Mouse (Mus musculus) adrenal gland, adult 18-20 months (tissue): ENCODE data around the gene Gdnf. TPM values are rescaled to one million over a fixed set of nuclear protein-coding genes. Genes with fewer than 3 reads are reported as not detected.

Experiments used
- DNase-seq, 2 experiments: peaks; one replicate each; pipeline ENCODE4 v3.0.0; 2021 to 2022; ENCODE audit warnings: low spot score in 2 of 2
- long read RNA-seq, 2 experiments: library from polyadenylated mRNA; stranded (forward); transcript quantifications; one replicate each; pipeline ENCODE4 v2.0.0; 2021
- total RNA-seq, 2 experiments: library from RNA; stranded (reverse); gene quantifications; 1 replicate in 1 of 2; 2 replicates in 1 of 2; pipeline ENCODE4 v1.2.3; 2021

Gene Gdnf
- under 1 TPM; 0.22 to 0.43 TPM for total RNA-seq
- long read RNA-seq, experiment 1, partial matches to known transcripts: 0 of 1 reads
- long read RNA-seq, experiment 1, other reads (novel, unspliced or antisense): 1 of 1 reads
- long read RNA-seq, experiment 2: 0 reads

- DNase-seq: no peak
These were observed at the start of gene Gdnf for GRCm38 (mm10) chr15:7810556-7811252. TSS of gene Gdnf (plus strand) at chr15:7810846.

DNA sequence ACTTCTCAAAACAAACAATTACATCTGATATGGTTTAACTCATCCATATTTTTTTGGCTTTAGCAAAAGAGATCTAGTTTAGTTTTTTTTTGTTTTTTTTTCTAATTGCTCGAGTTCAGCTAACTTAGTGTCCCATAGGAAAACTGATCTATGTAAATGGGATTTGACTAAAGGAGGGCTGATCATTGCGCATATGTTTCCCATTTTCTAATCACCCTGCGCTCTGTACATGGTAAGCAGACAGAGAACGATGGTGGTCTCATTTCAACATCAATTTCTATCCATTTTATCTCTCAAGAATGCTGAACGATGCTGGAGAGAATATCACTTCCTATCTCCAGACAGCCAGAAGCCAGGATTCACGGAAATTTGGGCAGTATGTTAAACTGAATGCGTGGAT is 43.5 kb upstream of the Gdnf start:
- no peak for DNase-seq

- DNase-seq: no peak
These were observed 37.7 kb upstream of the Gdnf start for GRCm38 (mm10) chr15:7772983-7773382.

DNA sequence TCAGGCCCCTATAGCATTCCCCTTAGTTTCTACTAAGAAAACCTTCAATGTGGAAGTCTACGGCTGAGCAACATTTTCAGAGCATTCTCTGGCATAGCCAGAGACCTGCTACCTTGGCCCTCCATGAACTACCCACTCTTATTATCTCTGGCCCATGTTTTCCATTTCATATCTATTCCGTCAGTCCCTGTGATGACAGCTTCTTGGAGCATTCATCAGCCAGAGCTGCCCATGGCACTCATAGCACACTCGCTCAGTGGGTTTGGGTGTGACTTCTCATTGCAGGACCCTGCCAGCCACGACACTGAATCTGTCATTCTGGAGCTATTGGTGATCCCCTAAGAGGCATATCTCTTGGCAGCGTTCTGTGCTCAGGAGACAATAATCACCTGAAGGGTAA is 29.1 kb upstream of the Gdnf start:
- no peak for DNase-seq

DNA sequence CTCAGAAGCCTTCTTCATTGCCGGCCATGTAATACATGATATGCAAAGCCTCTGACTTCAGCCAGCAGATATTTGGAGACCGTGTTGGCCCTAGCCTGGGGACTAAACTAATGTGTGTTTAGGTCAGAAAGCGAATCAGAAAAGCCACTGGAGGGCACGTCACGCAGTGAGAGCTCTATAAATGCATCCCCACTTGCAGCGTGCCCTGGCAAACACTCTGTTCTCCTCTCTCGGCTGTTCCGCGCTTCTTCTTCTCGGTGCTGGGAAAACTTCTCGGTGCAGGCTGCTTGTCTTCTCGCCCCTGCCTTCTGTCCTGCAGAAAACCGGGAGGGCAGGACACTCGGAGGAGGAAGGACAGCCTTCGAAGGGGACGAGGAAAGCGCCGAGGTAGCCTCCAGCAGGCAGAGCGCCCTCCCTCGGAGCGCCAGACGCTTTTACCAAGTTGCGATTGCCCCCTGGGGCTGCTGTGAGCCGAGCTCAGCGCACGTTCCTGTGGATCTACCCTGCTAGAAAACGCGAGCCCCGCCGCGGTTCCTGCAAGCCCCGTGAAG is 730 bp upstream of the Gdnf start:
- no peak for DNase-seq

DNA sequence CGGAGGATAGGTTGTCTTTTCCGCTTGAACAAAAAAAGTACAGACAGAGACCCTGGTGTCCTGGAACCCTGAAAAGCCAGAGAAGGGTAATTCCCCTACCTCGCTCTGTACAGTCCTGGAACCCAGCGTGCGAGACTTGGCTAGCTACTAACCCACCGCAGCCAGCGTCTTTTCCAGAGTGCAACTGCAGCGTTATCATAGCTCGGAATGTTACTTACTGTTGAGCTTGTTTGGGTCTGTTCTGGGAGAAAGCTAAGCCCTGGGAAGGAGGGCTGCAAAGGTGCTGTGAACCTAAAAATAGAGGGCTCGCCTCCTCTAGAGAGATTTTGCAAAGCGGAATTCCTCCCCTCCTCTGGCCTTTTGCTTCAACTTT is 593 bp downstream of the Gdnf start:
- no peak for DNase-seq

- DNase-seq: no peak
These were observed 1.4 kb downstream of the Gdnf start for GRCm38 (mm10) chr15:7811856-7812733.

DNA sequence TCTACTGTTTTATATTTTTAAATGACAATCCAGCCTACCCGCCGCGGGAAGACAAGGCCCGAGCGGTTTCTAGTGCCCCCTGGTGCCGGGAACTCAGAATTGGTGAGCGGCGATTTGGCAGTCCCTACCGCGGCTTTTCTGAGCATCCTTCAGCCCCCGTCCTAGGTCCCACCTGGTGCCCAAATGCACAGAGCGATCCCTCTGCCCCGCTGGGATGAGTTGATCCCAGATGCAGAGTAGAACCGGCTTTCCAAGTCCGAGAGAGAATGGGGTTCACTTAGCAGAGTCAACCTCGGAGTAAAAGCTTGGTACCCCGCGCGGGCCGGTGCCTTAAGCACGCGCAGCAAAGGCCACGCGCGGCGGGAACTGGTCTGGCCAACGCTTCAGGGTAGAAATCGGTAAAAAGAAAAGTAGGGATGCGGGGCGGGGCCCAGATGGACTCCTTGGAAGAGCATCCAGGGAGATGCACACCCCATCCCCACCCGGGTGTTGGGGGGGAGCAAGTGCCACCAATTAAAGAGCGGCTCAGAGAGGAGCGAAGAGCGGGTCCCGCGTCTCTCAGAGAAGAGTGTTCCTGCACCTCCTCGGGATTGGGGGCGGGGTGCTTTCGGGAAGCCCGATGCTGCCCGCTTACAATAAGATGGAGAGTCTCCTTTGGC is 2.4 kb downstream of the Gdnf start:
- DNase-seq: peak; percentile 59 to 68

GRCm38 (mm10) chr15:7813531-7814370 is 3.1 kb downstream of the Gdnf start:
- DNase-seq: no peak

DNA sequence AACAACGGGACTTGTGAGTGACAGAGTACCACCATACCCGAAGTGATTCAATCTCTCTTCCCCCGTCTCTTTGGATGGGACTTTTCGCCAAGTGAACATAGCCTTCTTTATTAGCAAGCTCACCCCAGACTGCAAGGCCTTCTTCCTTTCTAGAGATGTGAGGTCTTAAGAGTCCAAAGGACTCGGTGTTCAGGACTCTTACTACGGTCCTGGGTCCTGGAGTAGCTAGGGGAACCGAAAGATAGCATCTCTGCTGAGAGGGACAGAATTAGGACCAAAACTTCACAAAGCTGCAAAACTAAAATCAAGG is 3.7 kb downstream of the Gdnf start:
- DNase-seq: no peak

GRCm38 (mm10) chr15:7814917-7815316 is 4.3 kb downstream of the Gdnf start:
- DNase-seq: no peak

DNA sequence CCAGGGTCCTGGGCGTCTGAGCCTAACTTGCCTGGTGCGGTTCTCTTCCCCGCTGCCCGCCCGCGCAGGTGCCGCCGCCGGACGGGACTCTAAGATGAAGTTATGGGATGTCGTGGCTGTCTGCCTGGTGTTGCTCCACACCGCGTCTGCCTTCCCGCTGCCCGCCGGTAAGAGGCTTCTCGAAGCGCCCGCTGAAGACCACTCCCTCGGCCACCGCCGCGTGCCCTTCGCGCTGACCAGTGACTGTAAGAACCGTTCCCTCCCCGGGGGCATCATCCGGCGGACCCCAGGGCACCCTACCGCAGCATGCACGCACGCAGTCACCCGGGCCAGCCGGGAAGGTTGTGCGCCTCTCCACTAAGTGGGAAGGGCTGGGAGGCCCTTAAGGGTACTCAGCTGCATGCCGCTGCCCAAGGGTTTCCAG is 4.9 kb downstream of the Gdnf start:
- no peak for DNase-seq

GRCm38 (mm10) chr15:7823886-7824285 is 13.2 kb downstream of the Gdnf start:
- no peak for DNase-seq

DNA sequence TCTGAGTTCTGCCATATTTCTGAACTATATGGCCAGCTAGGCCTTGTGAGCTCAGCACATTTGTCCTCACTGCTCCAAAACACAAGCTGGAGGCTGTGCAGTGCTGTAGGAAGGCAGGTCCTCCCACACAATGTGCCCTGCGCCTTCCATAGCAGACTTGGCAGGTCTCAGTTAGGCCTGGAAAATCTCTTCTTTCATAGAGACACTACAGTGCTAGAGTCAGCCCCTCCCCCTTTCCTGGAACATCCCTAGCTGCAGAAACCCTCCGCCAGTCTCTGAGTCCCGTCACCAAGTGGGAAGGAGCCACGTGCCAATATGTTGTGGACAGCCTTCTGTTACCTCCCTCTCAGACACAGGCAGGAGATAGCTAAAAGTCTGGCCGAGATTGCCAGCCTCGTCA is 14.9 kb downstream of the Gdnf start:
- no peak for DNase-seq

DNA sequence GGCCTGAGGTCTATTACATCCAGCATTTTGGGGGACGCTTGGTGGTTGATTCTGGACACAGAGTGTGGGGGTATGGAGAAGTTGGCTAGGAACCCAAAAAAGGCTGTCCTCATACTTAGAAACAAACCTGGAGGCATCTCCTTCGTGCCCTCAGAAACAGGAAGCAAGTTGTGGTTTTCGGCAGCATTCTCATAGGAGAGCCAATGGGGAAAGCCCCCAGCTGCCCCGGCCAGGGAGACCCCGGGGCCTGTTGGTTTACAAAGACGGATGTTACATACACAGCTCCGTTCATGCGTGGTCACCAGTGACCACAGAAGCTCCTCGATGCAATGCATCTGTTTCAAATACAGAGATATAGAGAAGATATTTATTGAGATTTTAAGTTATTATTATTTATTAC is 24.8 kb downstream of the Gdnf start:
- DNase-seq: no peak

DNA sequence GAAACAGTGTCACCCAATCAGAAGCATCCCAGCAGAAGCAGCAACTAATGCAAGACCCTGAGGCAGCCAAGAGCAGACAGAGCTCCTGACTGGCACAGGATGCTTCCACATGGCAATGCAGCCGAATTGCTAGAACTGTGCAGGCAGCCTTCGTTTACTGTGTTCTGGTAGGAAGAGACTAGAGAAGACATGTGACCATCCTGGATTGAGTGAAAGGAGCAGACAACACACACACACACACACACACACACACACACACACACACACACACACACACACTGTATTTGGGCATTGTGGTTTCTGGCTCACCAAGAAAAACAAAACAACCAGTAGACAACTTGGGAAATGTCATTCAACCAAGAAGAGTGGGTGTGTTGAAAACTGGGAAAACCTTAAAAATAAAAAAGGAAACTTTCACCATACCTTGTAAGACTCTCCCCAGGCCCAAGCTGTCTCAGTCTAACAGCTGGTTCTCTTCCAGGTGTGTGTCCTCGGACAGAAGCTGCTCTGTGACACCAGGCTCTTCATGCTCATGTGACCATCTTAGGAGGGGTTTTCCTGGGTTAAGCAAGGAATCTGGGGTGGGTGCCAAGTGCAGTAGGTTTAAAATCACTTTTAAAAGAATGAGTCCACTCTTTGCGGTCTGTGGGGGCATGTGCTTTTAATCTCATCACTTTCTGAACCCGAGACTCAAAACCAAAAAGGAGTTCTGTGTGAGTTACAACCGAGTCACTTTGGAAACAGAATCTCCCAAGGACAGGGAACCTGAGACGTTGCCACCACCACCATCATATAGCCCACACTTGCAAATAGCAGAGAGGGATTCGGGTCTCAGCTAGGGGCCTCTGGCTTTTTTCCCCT is 27.6 kb downstream of the Gdnf start:
- no peak for DNase-seq

GRCm38 (mm10) chr15:7838921-7839309 is 28.3 kb downstream of the Gdnf start:
- no peak for DNase-seq

DNA sequence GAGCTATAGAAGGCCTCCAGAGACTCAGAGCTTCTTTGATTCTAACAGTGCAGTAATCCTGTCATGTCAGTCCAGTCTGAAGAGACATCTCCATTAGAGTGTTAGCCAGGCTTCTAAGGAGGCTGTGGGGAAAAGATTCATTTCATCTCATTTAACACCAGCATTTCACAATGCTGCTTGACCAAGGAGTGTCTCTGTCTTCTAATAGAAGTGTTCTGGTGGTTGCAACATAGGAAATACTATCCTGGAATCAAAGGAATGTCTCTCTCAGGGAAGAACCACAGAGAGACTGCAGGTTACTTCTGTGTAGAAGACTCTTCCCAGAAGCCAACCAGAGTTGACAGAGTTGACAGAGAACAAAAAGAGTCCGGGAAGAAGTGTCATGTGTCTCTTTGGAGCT is 31.0 kb downstream of the Gdnf start:
- no peak for DNase-seq

- no peak for DNase-seq
These were observed 31.8 kb downstream of the Gdnf start for GRCm38 (mm10) chr15:7842398-7842797.

DNA sequence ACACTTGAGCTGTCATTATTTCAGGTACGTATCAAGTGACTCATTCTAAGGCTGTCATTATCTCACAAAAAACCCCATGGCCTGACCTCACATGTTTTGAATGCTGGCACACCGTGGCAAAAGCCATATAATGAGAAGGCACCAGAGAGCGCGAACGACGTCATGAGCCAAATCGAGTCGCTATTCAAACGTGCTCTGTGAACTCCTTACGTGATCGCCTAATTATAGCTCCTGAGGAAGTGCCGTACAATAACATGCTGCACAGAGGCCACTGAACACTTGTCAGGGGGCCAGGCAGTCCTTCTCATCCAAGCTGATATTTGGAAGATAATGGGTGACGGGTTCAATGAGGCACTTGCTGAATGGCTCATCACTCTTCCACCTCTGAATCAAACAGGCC is 46.8 kb downstream of the Gdnf start:
- no peak for DNase-seq
